Mouse (Mus musculus) heart, embryonic 11.5 days (tissue): Measurements from ENCODE around the gene Rtn4. TPM values are rescaled to one million over a fixed set of nuclear protein-coding genes. Genes with fewer than 3 reads are reported as not detected.
A peak's percentile ranks its signal among the peaks of the same experiment; 100 is the strongest.

ENCODE experiments used
- ATAC-seq: fragments of 200-750 bp; cut with Nextera tagmentation; replicated peaks from 2 replicates; pipeline ENCODE4 v1.8.0; 2017; ENCODE audit warnings: moderate library complexity; ENCODE audit not compliant: insufficient number of reproducible peaks, low FRiP score, low TSS enrichment
- H3K27ac ChIP-seq: fragments of 300-500 bp; sonication (generic); 2 replicates; pipeline ENCODE4 v1.5.1; 2014; ENCODE audit warnings: mild to moderate bottlenecking, low read depth, low read length
- H3K27me3 ChIP-seq: fragments of 300-500 bp; sonication (generic); 2 replicates; pipeline ENCODE4 v1.6.1; 2014; ENCODE audit warnings: mild to moderate bottlenecking, low read length, mixed read lengths; ENCODE audit not compliant: control insufficient read depth, insufficient read depth
- H3K36me3 ChIP-seq: fragments of 300-500 bp; sonication (generic); 2 replicates; pipeline ENCODE4 v1.6.1; 2014; ENCODE audit warnings: mild to moderate bottlenecking, low read length, moderate library complexity, mixed read lengths; ENCODE audit not compliant: control insufficient read depth, insufficient read depth
- H3K4me1 ChIP-seq: fragments of 300-500 bp; sonication (generic); 2 replicates; pipeline ENCODE4 v1.6.1; 2014; ENCODE audit warnings: low read length; ENCODE audit not compliant: control insufficient read depth, insufficient read depth
- H3K4me2 ChIP-seq: fragments of 300-500 bp; sonication (generic); 2 replicates; pipeline ENCODE4 v1.6.1; 2014; ENCODE audit warnings: mild to moderate bottlenecking, moderate library complexity
- H3K4me3 ChIP-seq: fragments of 300-500 bp; sonication (generic); 2 replicates; pipeline ENCODE4 v1.5.1; 2014; ENCODE audit warnings: low read depth, low read length
- H3K9ac ChIP-seq: fragments of 300-500 bp; sonication (generic); 2 replicates; pipeline ENCODE4 v1.6.1; 2014; ENCODE audit warnings: mild to moderate bottlenecking, low read depth, low read length, moderate library complexity
- H3K9me3 ChIP-seq: fragments of 300-500 bp; sonication (generic); replicated peaks from 2 replicates; pipeline ENCODE4 v1.6.1; 2016; ENCODE audit warnings: low read length; ENCODE audit not compliant: control insufficient read depth
- WGBS: fragments of 180-500 bp; shearing (Covaris S2); extraction: QIAGEN DNeasy Blood & Tissue Kit; methylation state at CpG from one replicate; pipeline ENCODE4 v1.1.7; 2014; ENCODE audit not compliant: insufficient replicate concordance; 5-methylcytosine and 5-hydroxymethylcytosine counted together
- polyA plus RNA-seq: library from polyadenylated mRNA; unstranded; fragments of >200 nt; fragmentation: Nextera tagmentation; extraction: Ambion mirVana; gene quantifications from 2 replicates; pipeline ENCODE4 v1.2.1, GENCODE M21; 2014

The Rtn4 gene
- polyA plus RNA-seq, 1 experiment from 2014 or later, result 48.5 TPM

DNA sequence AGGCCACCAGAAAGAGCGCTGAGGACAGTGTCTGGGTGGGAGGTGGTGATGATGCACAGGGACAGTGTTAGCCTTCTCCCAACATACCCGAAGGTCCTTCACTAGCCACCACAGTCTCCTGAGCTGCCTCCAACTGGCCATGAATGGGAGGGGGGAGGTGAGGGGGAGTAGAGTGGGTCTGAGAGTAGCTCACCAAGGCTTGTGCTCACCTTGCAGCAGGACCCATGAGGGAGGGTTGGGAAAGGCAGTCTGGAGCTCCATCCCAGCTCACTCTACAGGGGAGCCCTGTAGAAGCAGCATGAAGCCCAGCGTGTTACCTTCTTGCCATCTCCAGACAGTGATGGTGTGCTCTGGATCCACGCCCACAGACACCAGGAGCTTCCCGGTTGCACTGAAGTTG lies 65.9 kb downstream of the Rtn4 start:
- H3K4me2 ChIP-seq, result no peak overlapping the region

DNA sequence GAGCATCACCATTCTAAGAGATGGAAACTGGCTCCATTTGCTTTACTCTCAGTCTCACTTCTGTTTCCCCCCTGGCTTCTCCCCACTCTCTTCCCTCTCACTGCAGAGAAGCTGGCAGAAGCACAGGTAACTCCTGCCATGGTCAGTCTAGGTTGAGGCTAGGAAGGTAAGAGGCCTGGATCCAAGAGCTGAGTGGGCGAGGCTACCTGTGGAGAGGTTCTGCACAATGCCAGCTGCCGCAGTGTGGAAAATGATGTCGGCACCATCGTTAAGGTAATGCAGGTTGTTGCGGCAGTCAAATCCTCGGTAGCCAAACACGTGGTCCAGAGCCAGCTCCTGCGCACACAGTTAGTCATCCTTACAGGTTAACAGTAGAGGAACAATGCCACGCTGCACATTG lies 68.6 kb downstream of the Rtn4 start:
- H3K4me2 ChIP-seq, result no peak overlapping the region
- peaks cover 4% of the 10 kb centered on the region; the same call in 1 of the 2 replicates for H3K4me1 ChIP-seq
- H3K9ac ChIP-seq, result no peak overlapping the region
- 85% methylated on average over 9 of the region's 9 CpGs for WGBS
- H3K36me3 ChIP-seq, result no peaks in the 10 kb centered on the region
- H3K4me3 ChIP-seq, result no peak overlapping the region
- no peak for ATAC-seq
- no peaks in the 10 kb centered on the region for H3K27me3 ChIP-seq
- no peak overlapping the region for H3K27ac ChIP-seq
- H3K9me3 ChIP-seq, result no peaks in the 10 kb centered on the region

More for the DNA sequence above, 65.9 kb downstream of the Rtn4 start:
- H3K9me3 ChIP-seq, result no peaks in the 10 kb centered on the region
- H3K27ac ChIP-seq, result no peak overlapping the region
- ATAC-seq, result no peak
- peaks cover 4% of the 10 kb centered on the region; the same call in 1 of the 2 replicates for H3K4me1 ChIP-seq
- no peaks in the 10 kb centered on the region for H3K36me3 ChIP-seq
- no peaks in the 10 kb centered on the region for H3K27me3 ChIP-seq
- 78% methylated on average over 5 of the region's 5 CpGs for WGBS
- H3K9ac ChIP-seq, result no peak overlapping the region
- H3K4me3 ChIP-seq, result no peak overlapping the region

DNA sequence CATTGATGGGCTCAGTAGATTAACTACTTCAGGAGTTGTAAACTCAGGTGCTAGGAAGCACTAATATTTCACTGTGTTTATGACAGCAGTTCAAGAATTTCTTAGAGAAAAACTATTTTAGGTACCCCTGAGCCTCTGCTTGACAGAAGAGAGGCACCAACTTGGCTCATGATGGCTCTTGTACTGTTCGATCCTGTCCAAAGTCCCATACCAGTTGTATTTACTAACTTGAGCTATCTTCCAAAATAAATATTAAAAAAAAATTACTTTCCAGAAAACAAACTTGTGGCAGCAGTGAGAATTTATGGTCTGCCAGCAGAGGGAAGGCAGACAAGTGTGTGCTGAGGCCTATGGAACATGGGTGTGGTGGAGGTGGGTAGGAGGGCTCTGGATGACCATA lies 70.0 kb downstream of the Rtn4 start:
- H3K4me3 ChIP-seq, result no peak overlapping the region
- no peak overlapping the region for H3K9ac ChIP-seq
- H3K27me3 ChIP-seq, result no peaks in the 10 kb centered on the region
- H3K4me2 ChIP-seq, result no peak overlapping the region
- ATAC-seq, result no peak
- no peaks in the 10 kb centered on the region for H3K36me3 ChIP-seq
- H3K4me1 ChIP-seq, result no peaks in the 10 kb centered on the region
- WGBS, result 88% methylated on average over 1 of the region's 1 CpGs
- no peaks in the 10 kb centered on the region for H3K9me3 ChIP-seq
- H3K27ac ChIP-seq, result no peak overlapping the region

DNA sequence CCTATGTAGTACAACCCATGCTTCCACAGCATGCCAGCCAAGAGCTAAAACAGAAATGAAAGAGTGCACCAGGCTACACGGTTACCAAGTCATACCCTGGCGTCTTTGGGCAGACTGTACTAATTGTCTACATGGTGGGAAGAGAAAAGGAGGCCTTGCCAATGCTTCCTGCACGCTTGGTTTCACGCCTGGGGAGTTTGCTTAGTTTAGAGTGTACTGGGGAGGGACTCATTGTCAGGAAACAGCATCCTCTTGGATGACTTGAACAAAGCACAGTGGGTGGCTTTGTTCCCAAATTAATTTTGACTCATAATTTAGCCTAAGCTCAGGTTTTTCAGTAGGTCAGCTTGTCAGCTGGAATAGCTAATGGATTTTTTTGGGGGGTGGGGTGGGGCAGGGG lies 72.3 kb downstream of the Rtn4 start:
- no peak overlapping the region for H3K27ac ChIP-seq
- H3K4me3 ChIP-seq, result no peak overlapping the region
- no peaks in the 10 kb centered on the region for H3K9me3 ChIP-seq
- ATAC-seq, result no peak
- H3K36me3 ChIP-seq, result no peaks in the 10 kb centered on the region
- 77% methylated on average over 4 of the region's 4 CpGs for WGBS
- H3K27me3 ChIP-seq, result no peaks in the 10 kb centered on the region
- no peaks in the 10 kb centered on the region for H3K4me1 ChIP-seq
- no peak overlapping the region for H3K9ac ChIP-seq
- no peak overlapping the region for H3K4me2 ChIP-seq

DNA sequence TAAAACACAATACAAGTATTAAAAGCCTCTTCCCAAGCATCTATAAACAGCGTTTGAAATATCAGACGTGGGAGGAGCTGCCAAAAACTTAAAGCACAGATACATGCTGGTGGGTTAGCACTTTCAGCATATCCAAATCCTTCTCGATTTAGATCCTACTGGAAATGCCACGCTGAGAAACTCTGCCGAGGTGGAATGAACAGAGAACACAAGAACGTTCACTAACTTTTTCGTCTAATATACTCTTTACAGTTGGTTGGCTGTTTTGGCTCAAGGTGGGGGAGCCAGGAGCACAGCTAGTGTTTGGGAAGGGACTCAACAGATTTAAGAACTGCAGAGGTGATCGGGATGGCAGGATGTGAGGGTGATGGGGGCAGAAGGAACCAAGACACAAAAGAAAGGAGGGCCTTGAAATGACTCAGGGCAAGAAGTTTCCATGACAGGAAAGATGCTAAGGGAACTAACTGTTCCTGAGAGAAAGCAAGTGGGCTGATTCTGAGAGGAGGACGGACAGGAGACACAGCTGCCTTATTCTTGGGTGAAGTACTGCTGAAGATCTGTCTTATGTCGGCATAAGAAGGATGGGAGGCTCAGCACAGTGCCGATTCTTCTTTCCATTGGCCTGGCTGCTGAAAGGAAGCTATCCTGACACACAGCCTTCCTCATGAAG lies 73.7 kb downstream of the Rtn4 start:
- 71% methylated on average over 11 of the region's 11 CpGs for WGBS

DNA sequence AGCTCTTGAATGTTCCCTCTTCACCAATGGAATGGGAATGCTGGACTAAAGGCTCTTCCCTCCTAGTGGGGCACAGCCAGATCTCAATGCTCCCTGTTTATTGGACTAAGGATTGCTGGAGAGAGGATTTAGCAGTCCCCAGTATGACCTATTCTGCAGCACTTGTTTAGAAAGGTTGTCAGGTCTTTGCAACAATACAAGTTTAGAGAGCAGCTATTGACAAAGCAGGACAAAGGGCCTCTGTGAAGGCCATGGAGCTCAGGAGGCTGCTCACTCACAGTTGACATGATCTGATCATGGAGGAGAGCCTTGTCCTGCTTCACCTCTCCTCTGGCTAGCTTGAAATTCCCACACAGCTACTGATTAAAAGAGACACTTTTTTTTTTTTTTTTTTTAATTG lies 75.8 kb downstream of the Rtn4 start:
- no peak overlapping the region for H3K4me2 ChIP-seq
- H3K9ac ChIP-seq, result no peak overlapping the region
- peaks cover 12% of the 10 kb centered on the region; the same call in 1 of the 2 replicates for H3K4me1 ChIP-seq
- H3K9me3 ChIP-seq, result no peaks in the 10 kb centered on the region
- H3K27ac ChIP-seq, result no peak overlapping the region
- ATAC-seq, result no peak
- H3K36me3 ChIP-seq, result no peaks in the 10 kb centered on the region
- H3K4me3 ChIP-seq, result no peak overlapping the region
- no peaks in the 10 kb centered on the region for H3K27me3 ChIP-seq

More for the DNA sequence above, 73.7 kb downstream of the Rtn4 start:
- H3K27me3 ChIP-seq, result no peaks in the 10 kb centered on the region
- H3K36me3 ChIP-seq, result no peaks in the 10 kb centered on the region
- no peak overlapping the region for H3K9ac ChIP-seq
- no peak overlapping the region for H3K27ac ChIP-seq
- peaks cover 6% of the 10 kb centered on the region; the same call in 1 of the 2 replicates for H3K4me1 ChIP-seq
- no peaks in the 10 kb centered on the region for H3K9me3 ChIP-seq
- H3K4me3 ChIP-seq, result no peak overlapping the region
- no peak overlapping the region for H3K4me2 ChIP-seq
- ATAC-seq, result no peak

DNA sequence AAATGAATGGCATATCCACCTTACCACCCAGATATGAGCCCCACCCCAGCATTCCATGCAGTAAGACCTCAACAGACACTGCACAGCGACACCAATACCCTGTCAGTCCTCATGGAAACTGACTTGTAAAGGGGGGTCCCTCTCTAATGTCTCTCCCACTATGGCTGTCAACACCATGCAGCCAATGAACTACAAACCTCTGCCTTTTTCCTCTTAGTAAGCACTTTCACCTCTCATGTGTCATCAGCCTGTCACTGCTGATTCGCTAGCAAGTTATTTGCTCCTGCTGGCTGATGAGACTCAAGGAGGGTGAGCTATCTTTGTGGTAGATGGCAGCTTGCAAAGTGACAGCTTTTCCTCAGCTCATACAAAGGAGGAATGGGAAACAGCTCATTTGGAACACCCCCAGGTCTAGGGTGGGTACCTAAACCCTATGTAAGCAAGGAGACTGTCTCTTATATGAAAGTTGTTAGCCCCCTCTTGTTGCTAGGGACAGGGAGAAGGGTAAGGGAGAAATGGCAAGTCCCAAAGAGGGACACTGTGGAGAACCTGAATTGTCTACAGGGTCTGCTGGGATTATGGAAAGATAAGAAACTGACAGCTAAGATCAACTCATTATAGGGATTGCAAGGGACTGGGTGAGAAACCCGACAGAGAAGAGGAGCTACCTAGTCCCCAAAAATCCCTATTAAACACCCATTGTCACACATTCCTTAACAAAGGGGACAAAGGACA lies 78.1 kb downstream of the Rtn4 start:
- H3K27me3 ChIP-seq, result no peaks in the 10 kb centered on the region
- H3K4me3 ChIP-seq, result no peak overlapping the region
- no peak overlapping the region for H3K4me2 ChIP-seq
- WGBS, result 25% methylated on average over 3 of the region's 3 CpGs
- H3K36me3 ChIP-seq, result no peaks in the 10 kb centered on the region
- peak overlapping the region; percentile 35; the same call in 1 of the 2 replicates for H3K27ac ChIP-seq
- peak; percentile 71; the same call in 1 of the 2 replicates for ATAC-seq
- no peaks in the 10 kb centered on the region for H3K9me3 ChIP-seq
- peaks cover 19% of the 10 kb centered on the region for H3K4me1 ChIP-seq
- H3K9ac ChIP-seq, result no peak overlapping the region

DNA sequence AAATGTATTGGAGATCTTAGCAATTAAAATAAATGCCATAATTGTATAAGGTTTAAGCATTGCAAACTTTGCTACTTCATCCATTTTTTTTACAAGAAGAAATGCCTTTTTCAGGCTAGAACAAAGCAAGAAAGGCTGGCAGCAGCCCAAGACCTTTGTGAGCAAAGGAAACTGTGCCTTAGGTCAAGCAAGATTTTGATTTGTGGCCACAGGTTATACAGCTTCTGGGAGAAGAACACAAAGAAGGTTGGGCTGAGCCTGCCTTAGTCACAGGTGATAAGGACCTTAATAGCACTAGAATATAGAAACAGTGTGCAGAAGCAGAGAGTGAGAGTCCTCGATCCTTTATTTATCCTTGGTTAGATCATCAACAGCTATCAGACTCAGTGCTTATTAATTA lies 79.5 kb downstream of the Rtn4 start:
- peaks cover 19% of the 10 kb centered on the region for H3K4me1 ChIP-seq
- no peak overlapping the region for H3K4me3 ChIP-seq
- H3K9ac ChIP-seq, result no peak overlapping the region
- 56% methylated on average over 1 of the region's 1 CpGs for WGBS
- no peak overlapping the region for H3K27ac ChIP-seq
- no peak overlapping the region for H3K4me2 ChIP-seq
- no peaks in the 10 kb centered on the region for H3K27me3 ChIP-seq
- H3K36me3 ChIP-seq, result no peaks in the 10 kb centered on the region
- no peaks in the 10 kb centered on the region for H3K9me3 ChIP-seq
- no peak for ATAC-seq

DNA sequence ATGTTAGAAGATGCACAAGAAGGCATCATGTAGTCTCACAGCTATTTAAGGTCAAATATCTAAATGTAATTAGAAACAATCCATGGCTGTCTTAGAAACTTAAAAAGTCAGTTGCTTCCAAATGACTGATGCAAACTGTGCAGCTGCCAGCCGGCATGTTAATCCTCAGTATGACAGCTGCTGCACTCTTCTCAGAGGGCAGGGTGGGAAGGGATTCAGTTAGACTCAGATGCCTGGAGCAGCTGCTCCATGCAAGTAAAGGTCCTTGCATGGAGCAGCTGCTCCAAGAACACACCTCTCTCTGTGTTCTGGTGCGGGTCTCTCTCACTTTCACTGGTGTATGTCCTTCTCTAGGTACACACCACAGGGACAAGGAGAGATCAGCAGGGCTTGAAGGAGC lies 81.5 kb downstream of the Rtn4 start:
- Histone ChIP-seq H3K36me3 (no peaks in the 10 kb centered on the region), H3K27me3 (no peaks in the 10 kb centered on the region), H3K4me2 (no peak overlapping the region), H3K4me1 (peaks cover 19% of the 10 kb centered on the region), H3K9me3 (no peaks in the 10 kb centered on the region), H3K4me3 (no peak overlapping the region), H3K27ac (no peak overlapping the region), H3K9ac (no peak overlapping the region)
- ATAC-seq, result no peak
- WGBS, result 43% methylated on average over 2 of the region's 2 CpGs
